Mouse (Mus musculus) embryonic facial prominence, embryonic 14.5 days (tissue): ENCODE measurements around the gene Eva1b. TPM values are rescaled to one million over a fixed set of nuclear protein-coding genes. Genes with fewer than 3 reads are reported as not detected.
"Not testable (repeated sequence)": the region's sequence is repeated elsewhere in the genome, so short reads cannot be mapped to it uniquely, and the experiment has no call there.

Experiments
- ATAC-seq: fragments of 200-750 bp; cut with Nextera tagmentation; 2 replicates; pipeline ENCODE4 v1.8.0; 2017; ENCODE audit warnings: low read depth, moderate number of reproducible peaks, moderate TSS enrichment
- DNase-seq: peaks from one replicate; pipeline ENCODE4 v3.0.0-alpha.2; 2015; ENCODE audit warnings: low spot score
- H3K27ac ChIP-seq: fragments of 300-500 bp; sonication (generic); replicated peaks from 2 replicates; pipeline ENCODE4 v1.5.1; 2014; ENCODE audit warnings: low read depth, mild to moderate bottlenecking, low read length, moderate library complexity
- H3K27me3 ChIP-seq: fragments of 300-500 bp; sonication (generic); replicated peaks from 2 replicates; pipeline ENCODE4 v1.6.1; 2014; ENCODE audit warnings: low read length; ENCODE audit not compliant: control insufficient read depth, insufficient read depth
- H3K36me3 ChIP-seq: fragments of 300-500 bp; sonication (generic); 2 replicates; pipeline ENCODE4 v1.6.1; 2014; ENCODE audit warnings: low read length, mixed read lengths; ENCODE audit not compliant: control insufficient read depth, insufficient read depth
- H3K4me1 ChIP-seq: fragments of 300-500 bp; sonication (generic); 2 replicates; pipeline ENCODE4 v1.6.1; 2014; ENCODE audit warnings: antibody characterized with exemption, low read length; ENCODE audit not compliant: control insufficient read depth, insufficient read depth
- H3K4me2 ChIP-seq: fragments of 300-500 bp; sonication (generic); 2 replicates; pipeline ENCODE4 v1.6.1; 2014; ENCODE audit warnings: low read depth, mild to moderate bottlenecking, low read length, moderate library complexity, mixed read lengths
- H3K4me3 ChIP-seq: fragments of 300-500 bp; sonication (generic); 2 replicates; pipeline ENCODE4 v1.5.1; 2014; ENCODE audit warnings: low read depth, mild to moderate bottlenecking, low read length
- H3K9ac ChIP-seq: fragments of 300-500 bp; sonication (generic); 2 replicates; pipeline ENCODE4 v1.6.1; 2014; ENCODE audit warnings: low read depth, mild to moderate bottlenecking, low read length, moderate library complexity, mixed read lengths
- H3K9me3 ChIP-seq: fragments of 300-500 bp; sonication (generic); 2 replicates; pipeline ENCODE4 v1.6.1; 2016; ENCODE audit warnings: low read length; ENCODE audit not compliant: control insufficient read depth
- WGBS: fragments of 180-500 bp; shearing (Covaris S2); extraction: QIAGEN DNeasy Blood & Tissue Kit; methylation state at CpG from one replicate; pipeline ENCODE4 v1.1.7; 2014; 5-methylcytosine and 5-hydroxymethylcytosine counted together
- polyA plus RNA-seq: library from polyadenylated mRNA; unstranded; fragments of >200 nt; fragmentation: Nextera tagmentation; extraction: Ambion mirVana; gene quantifications from 2 replicates; pipeline ENCODE4 v1.2.1, GENCODE M21; 2014

Eva1b gene
- polyA plus RNA-seq, 1 experiment from 2014 or later, result 78.9 TPM

DNA sequence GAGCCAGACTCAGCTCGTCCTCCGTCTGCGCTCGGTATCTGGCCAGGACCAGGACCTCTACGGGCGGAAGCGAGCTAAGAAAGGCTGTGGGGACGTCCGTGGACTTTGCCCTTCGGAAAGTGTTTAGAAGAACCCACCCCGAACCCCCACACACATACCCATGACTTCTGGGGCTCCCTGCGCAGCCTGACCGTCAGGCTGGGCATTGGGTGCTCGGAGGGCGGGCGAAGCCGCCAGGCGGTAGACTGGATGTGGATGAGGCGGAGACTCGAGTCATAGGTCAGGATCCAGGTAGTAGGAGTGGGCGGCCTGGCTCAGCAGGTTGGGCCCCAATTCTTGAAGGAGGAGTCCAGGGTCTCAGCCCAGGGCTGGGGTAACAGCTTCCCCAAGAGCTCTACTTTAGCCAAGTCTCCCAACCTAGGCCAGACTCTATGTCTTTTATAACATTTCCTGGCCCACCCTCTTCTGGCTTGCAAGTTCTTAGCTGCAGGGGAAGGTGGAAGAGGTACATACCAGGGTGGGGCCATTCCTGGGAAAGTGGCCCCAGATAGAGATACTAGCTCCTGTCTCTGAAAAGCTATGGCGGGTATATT, 15.6 kb downstream of the Eva1b start, which contains the start of gene Sh3d21:
TSS of gene Sh3d21 (minus strand) at position 425 of the 593 bp plus-strand sequence.
- peak within 1 kb of the TSS; percentile 65 for H3K4me3 ChIP-seq
- no peaks in the 10 kb centered on the region for H3K9me3 ChIP-seq
- no peaks in the 10 kb centered on the region for H3K27me3 ChIP-seq
- peak within 1 kb of the TSS; percentile 88 for H3K27ac ChIP-seq
- peaks cover 25% of the 10 kb centered on the region for H3K36me3 ChIP-seq
- H3K4me2 ChIP-seq, result peak within 1 kb of the TSS; percentile 99
- WGBS, result 8% methylated on average over 14 of the region's 22 CpGs
- DNase-seq (peak; percentile 39), ATAC-seq (peak; percentile 34)
- peaks cover 8% of the 10 kb centered on the region; the same call in 1 of the 2 replicates for H3K4me1 ChIP-seq
- H3K9ac ChIP-seq, result peak within 1 kb of the TSS; percentile 91

DNA sequence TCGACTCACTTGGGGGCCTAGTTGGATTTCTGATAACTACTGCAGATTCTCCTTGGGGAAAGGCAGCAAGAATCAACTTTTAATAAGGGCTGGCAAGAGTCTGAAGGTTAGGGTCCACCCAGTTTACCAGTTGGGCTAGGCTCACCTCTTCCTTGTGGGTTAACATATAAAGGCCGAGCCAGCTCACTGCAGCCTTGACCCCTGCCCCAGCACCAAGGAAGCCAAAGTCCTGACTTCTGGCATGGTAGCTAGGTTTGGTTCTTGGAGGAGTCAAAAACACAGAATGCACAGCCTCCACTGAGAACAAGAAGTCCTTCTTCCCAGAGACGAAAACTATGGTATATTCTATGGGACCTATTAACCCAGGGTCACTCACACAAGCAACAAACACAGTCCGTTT, 16.1 kb downstream of the Eva1b start:
- Histone ChIP-seq H3K4me1 (peaks cover 8% of the 10 kb centered on the region; the same call in 1 of the 2 replicates), H3K4me2 (peak overlapping the region; percentile 99), H3K36me3 (peaks cover 30% of the 10 kb centered on the region), H3K27ac (peak overlapping the region; percentile 88), H3K9ac (peak overlapping the region; percentile 91; the same call in 1 of the 2 replicates), H3K9me3 (no peaks in the 10 kb centered on the region), H3K27me3 (no peaks in the 10 kb centered on the region), H3K4me3 (no peak overlapping the region)
- no peak for DNase-seq
- no peak for ATAC-seq
- WGBS, result 60% methylated on average over 4 of the region's 4 CpGs

DNA sequence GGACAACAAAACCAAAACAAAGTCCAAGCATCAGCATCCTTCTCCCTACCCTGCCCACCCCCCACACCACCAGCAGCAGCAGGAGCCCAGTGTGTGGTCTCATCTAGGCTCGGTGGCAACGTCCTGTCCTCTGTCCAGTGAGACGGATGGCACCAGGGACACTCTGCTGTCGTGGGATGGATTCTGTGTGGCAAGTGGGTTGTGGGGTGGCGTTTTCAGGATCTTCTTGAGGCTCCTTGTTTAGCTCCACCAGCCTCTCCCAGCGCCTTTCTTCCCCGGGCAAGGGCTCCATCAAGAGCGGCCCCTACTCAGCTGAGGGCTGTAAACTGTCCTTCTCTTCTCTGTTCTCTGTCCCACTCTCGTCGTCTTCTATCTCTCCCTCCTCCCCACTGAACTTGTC, 17.5 kb downstream of the Eva1b start:
- 66% methylated on average over 8 of the region's 10 CpGs for WGBS
- H3K4me3 ChIP-seq, H3K4me2 ChIP-seq, ATAC-seq, H3K4me1 ChIP-seq, H3K9ac ChIP-seq, H3K9me3 ChIP-seq, DNase-seq, H3K27me3 ChIP-seq, H3K27ac ChIP-seq: not testable (repeated sequence)
- H3K36me3 ChIP-seq, result peaks cover 44% of the 10 kb centered on the region

GRCm38 (mm10) chr4:126166084-126166483, 18.5 kb downstream of the Eva1b start:
- 81% methylated on average over 3 of the region's 3 CpGs for WGBS
- no peak overlapping the region for H3K4me3 ChIP-seq
- H3K4me1 ChIP-seq, result peaks cover 8% of the 10 kb centered on the region; the same call in 1 of the 2 replicates
- ATAC-seq, result no peak
- H3K9me3 ChIP-seq, result no peaks in the 10 kb centered on the region
- H3K4me2 ChIP-seq, result no peak overlapping the region
- DNase-seq, result no peak
- peaks cover 54% of the 10 kb centered on the region for H3K36me3 ChIP-seq
- no peaks in the 10 kb centered on the region for H3K27me3 ChIP-seq
- H3K9ac ChIP-seq, result no peak overlapping the region
- H3K27ac ChIP-seq, result no peak overlapping the region

DNA sequence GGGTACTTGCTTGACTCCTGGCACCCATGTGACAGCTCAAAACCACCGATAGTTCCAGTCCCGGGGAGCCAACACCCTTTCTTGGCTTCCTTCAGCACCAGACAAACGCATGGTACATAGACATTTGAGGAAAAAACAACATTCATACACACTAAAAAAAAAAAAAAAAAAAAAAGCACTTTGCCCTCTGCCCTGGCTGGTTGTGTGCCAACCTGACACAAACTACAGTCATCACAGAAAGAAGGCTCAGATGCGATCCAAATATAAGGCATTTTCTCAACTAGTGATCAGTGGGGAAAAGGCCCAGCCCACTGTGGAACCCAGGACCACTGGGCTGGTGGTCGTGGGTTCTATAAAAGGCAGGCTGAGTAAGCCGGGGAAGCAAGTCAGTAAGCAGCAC, 21.3 kb downstream of the Eva1b start:
- DNase-seq, result no peak
- Histone ChIP-seq H3K4me1 (no peaks in the 10 kb centered on the region), H3K27ac (no peak overlapping the region), H3K4me2 (no peak overlapping the region), H3K4me3 (no peak overlapping the region), H3K36me3 (peaks cover 82% of the 10 kb centered on the region), H3K27me3 (no peaks in the 10 kb centered on the region), H3K9ac (no peak overlapping the region), H3K9me3 (no peaks in the 10 kb centered on the region)
- no peak for ATAC-seq
- 90% methylated on average over 6 of the region's 6 CpGs for WGBS

DNA sequence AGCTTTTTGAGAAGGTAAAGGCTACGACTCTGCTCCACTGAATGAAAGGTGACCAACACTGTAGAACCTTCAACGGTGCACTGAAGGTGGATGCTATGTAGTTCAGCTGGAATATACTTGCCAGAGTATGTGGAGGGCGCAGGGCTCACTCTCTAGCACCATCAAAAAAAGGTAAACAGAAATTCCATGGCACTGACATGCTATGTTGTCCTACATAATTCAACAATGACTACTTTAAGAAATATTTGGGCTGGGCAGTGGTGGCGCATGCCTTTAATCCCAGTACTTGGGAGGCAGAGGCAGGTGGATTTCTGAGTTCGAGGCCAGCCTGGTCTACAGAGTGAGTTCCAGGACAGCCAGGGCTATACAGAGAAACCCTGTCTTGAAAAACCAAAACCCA, 23.2 kb downstream of the Eva1b start:
- not testable (repeated sequence) for ATAC-seq, DNase-seq, H3K4me1 ChIP-seq, H3K4me3 ChIP-seq, H3K4me2 ChIP-seq, H3K27me3 ChIP-seq, H3K27ac ChIP-seq, H3K9ac ChIP-seq, H3K9me3 ChIP-seq
- H3K36me3 ChIP-seq, result peaks cover 96% of the 10 kb centered on the region
- whole genome bisulfite sequencing, result 95% methylated on average over 5 of the region's 5 CpGs

DNA sequence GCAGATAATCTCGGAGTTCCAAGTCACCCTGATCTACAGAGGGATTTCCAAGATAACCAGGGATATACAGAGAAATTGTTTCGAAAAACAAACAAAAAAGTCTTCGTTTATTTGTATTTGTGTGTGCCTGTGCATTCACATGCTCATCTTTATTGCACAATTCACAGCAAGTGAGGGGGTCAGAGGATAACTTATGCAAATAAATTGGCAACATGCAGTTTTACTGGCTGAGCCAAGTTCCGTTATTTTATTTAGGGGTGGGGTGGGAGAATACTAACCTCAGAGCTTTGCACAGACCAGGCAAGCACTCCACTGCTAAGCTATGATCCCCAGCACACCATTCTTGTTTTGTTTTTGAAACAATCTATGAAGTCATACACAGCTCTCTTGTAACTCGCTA, 26.3 kb downstream of the Eva1b start:
- no peaks in the 10 kb centered on the region for H3K4me1 ChIP-seq
- peaks cover 95% of the 10 kb centered on the region for H3K36me3 ChIP-seq
- no peak overlapping the region for H3K27ac ChIP-seq
- no peaks in the 10 kb centered on the region for H3K27me3 ChIP-seq
- no peaks in the 10 kb centered on the region for H3K9me3 ChIP-seq
- no peak for ATAC-seq
- no peak overlapping the region for H3K4me3 ChIP-seq
- no peak overlapping the region for H3K9ac ChIP-seq
- no peak overlapping the region for H3K4me2 ChIP-seq
- no peak for DNase-seq
- 92% methylated on average over 5 of the region's 5 CpGs for WGBS

DNA sequence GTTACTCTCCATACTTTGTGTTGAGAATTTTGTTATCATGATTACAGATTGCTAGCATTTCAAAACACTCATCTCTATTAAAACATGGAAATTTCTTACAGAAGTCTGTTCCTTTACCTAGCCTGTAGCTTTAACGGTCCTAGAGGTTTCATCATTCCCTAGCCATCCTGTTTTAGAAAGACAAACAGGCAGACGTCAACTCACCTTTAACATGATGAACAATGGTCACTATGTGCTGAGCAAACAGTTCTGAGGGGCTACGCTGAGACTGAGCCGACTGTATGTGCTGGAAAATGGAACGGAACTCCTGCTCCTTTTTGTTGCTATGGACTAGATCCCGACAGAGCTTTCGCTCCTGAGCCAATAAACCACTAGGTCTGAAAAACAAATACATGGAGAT, 28.4 kb downstream of the Eva1b start:
- not testable (repeated sequence) for H3K4me1 ChIP-seq, H3K9ac ChIP-seq, H3K4me2 ChIP-seq, ATAC-seq, DNase-seq, H3K9me3 ChIP-seq, H3K27me3 ChIP-seq, H3K27ac ChIP-seq, H3K4me3 ChIP-seq
- 92% methylated on average over 7 of the region's 7 CpGs for WGBS
- H3K36me3 ChIP-seq, result peaks cover 95% of the 10 kb centered on the region
